In the genomic region with DNA sequence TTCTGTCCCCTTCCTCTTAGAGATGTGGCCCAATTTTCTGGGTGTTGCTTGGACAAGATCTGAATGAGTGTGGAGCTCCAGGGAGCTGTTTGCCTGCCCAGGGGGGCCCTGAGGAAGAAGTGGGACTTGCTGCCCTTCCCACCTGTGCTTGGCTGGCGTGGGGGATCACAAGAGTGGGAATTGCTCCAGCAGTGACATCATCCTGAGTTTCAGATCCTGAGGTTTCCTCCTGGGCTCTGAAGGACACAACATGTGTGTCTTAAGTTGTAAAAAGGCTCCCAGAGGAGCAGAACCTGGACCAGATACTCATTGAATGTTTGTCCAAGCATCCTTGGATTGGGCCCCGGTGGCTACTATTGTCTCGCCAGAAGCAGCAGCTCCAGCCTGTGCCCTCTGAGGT, we compare ENCODE assay signal across 12 mouse cellular contexts. TPM values are rescaled to one million over a fixed set of nuclear protein-coding genes. Genes with fewer than 3 reads are reported as not detected.
DNase-seq lines count a peak whose midpoint lies in the region; ATAC-seq lines count a peak whose summit lies in the region.
"Had no signal": no experiment of that assay in that cellular context is flagged by ENCODE, and none has a peak within 500 bp of the region (broad histone marks: within the 10 kb centered on the region; RNA-seq: fewer than 3 reads in every experiment).

No protein-coding gene starts in this region.

- H3K27me3 ChIP-seq in hindbrain, embryonic 10.5 days (ENCODE audit: insufficient read depth, poor library complexity, severe bottlenecking) = no peaks in the 10 kb centered on the region
- no peaks in the 10 kb centered on the region for H3K27me3 ChIP-seq in midbrain, embryonic 16.5 days (ENCODE audit: control insufficient read depth, insufficient read depth, low read depth, low read length)
- H3K27me3 ChIP-seq in liver, embryonic 11.5 days (replicated peaks; ENCODE audit: control insufficient read depth, insufficient read depth, low read length) = peaks cover 23% of the 10 kb centered on the region
- H3K27me3 ChIP-seq: lung, embryonic 15.5 days had no signal

- WGBS in hindbrain, embryonic 10.5 days = 88% methylated on average over 3 of the region's 3 CpGs
- WGBS in midbrain, embryonic 16.5 days = 77% methylated on average over 3 of the region's 3 CpGs
- 76% methylated on average over 3 of the region's 3 CpGs for WGBS in liver, embryonic 11.5 days

- peaks cover 36% of the 10 kb centered on the region for H3K4me1 ChIP-seq in hindbrain, embryonic 10.5 days (replicated peaks)
- peaks cover 24% of the 10 kb centered on the region for H3K4me1 ChIP-seq in midbrain, embryonic 16.5 days (ENCODE audit: control insufficient read depth, insufficient read depth, low read length)
- H3K4me1 ChIP-seq in liver, embryonic 11.5 days (replicated peaks; ENCODE audit: control insufficient read depth, insufficient read depth, low read length) = no peaks in the 10 kb centered on the region

- peak overlapping the region; percentile 63 for H3K4me2 ChIP-seq in midbrain, embryonic 16.5 days (ENCODE audit: low read length)
- H3K4me2 ChIP-seq in liver, embryonic 11.5 days = no peak overlapping the region
- H3K4me2 ChIP-seq: lung, embryonic 15.5 days had no signal

- H3K27ac ChIP-seq in hindbrain, embryonic 10.5 days = 0 out of 2 replicates have a peak overlapping the region, but pooled peaks have one; percentile 16
- peak overlapping the region; percentile 88; the same call in 1 of the 2 replicates for H3K27ac ChIP-seq in midbrain, embryonic 16.5 days (ENCODE audit: low read length)
- no peak overlapping the region for H3K27ac ChIP-seq in liver, embryonic 11.5 days (ENCODE audit: low read depth, low read length)
- H3K27ac ChIP-seq: limb, embryonic 12.5 days; lung, embryonic 15.5 days had no signal

- H3K4me3 ChIP-seq in hindbrain, embryonic 10.5 days = no peak overlapping the region; the same call in 1 of the 2 replicates
- peak overlapping the region; percentile 63 for H3K4me3 ChIP-seq in midbrain, embryonic 16.5 days (ENCODE audit: low read depth, low read length)
- H3K4me3 ChIP-seq in liver, embryonic 11.5 days (ENCODE audit: low read depth, low read length) = no peak overlapping the region
- H3K4me3 ChIP-seq: erythroblast, embryonic 14.5 days; lung, embryonic 15.5 days; myocyte had no signal

- peak; percentile 61 to 68 for DNase-seq in cerebellum, adult 18-20 months
- peak; percentile 65 for DNase-seq in cerebellum, adult 8-10 months
- DNase-seq in hindbrain, embryonic 10.5 days (ENCODE audit: low spot score) = no peak
- no peak for DNase-seq in retina, embryonic 14.5 days (ENCODE audit: low spot score)
- DNase-seq in liver, embryonic 11.5 days (ENCODE audit: low spot score) = no peak
- DNase-seq in c-Kit-positive CD71-positive TER-119-positive erythroid progenitor cells, embryonic 14.5 days (ENCODE audit: low spot score) = no peak
- DNase-seq: thymus, adult 18-20 months had no signal

- H3K36me3 ChIP-seq in hindbrain, embryonic 10.5 days = peaks cover 25% of the 10 kb centered on the region
- no peaks in the 10 kb centered on the region for H3K36me3 ChIP-seq in midbrain, embryonic 16.5 days (ENCODE audit: control insufficient read depth, insufficient read depth, low read length)
- H3K36me3 ChIP-seq in liver, embryonic 11.5 days (ENCODE audit: control insufficient read depth, insufficient read depth, low read length) = no peaks in the 10 kb centered on the region
- H3K36me3 ChIP-seq: lung, embryonic 15.5 days had no signal

- no peak for ATAC-seq in midbrain, embryonic 16.5 days
- ATAC-seq in liver, embryonic 11.5 days (replicated peaks; ENCODE audit: low FRiP score) = no peak

- peak overlapping the region; percentile 79 for H3K9ac ChIP-seq in midbrain, embryonic 16.5 days (ENCODE audit: low read depth, low read length)
- no peak overlapping the region for H3K9ac ChIP-seq in liver, embryonic 11.5 days (ENCODE audit: low read depth, low read length)
- H3K9ac ChIP-seq: lung, embryonic 15.5 days had no signal

- H3K9me3 ChIP-seq in hindbrain, embryonic 10.5 days = no peaks in the 10 kb centered on the region
- H3K9me3 ChIP-seq in midbrain, embryonic 16.5 days (replicated peaks; ENCODE audit: control insufficient read depth, low read length, poor library complexity, severe bottlenecking) = no peaks in the 10 kb centered on the region
- no peaks in the 10 kb centered on the region for H3K9me3 ChIP-seq in liver, embryonic 11.5 days (ENCODE audit: control insufficient read depth, low read length)
- H3K9me3 ChIP-seq: limb, embryonic 12.5 days; lung, embryonic 15.5 days had no signal

RNA-seq across cellular contexts. Expression of a gene that starts 43.4 kb away (rescaled TPM):
- polyA plus RNA-seq in hindbrain, embryonic 10.5 days (2016; fragmentation: Nextera tagmentation; extraction: Ambion mirVana) = 31.5 and 46.4 TPM in 2 replicates
- polyA plus RNA-seq in midbrain, embryonic 16.5 days (2015; fragmentation: Nextera tagmentation; extraction: Ambion mirVana) = 185 and 190 TPM in 2 replicates
- polyA plus RNA-seq in liver, embryonic 11.5 days (2014; fragmentation: Nextera tagmentation; extraction: Ambion mirVana) = 3.4 and 4.3 TPM in 2 replicates

Comparison
In these comparisons a context has a peak if more than half of its experiments do, and no peak if none do; other contexts are left out.
1. DNase-seq: peak in cerebellum, adult 18-20 months (2 of 2) and cerebellum, adult 8-10 months (single experiment); none in hindbrain, embryonic 10.5 days (single experiment), retina, embryonic 14.5 days (single experiment), liver, embryonic 11.5 days (single experiment) and c-Kit-positive CD71-positive TER-119-positive erythroid progenitor cells, embryonic 14.5 days (single experiment).